Mouse (Mus musculus) hindbrain, embryonic 11.5 days (tissue): ENCODE measurements around the gene Smarcal1. TPM values are rescaled to one million over a fixed set of nuclear protein-coding genes. Genes with fewer than 3 reads are reported as not detected.

Source experiments
- ATAC-seq: fragments of 200-750 bp; cut with Nextera tagmentation; 2 replicates; pipeline ENCODE4 v1.8.0; 2017; ENCODE audit warnings: mild to moderate bottlenecking, moderate TSS enrichment, moderate library complexity; ENCODE audit not compliant: low FRiP score
- DNase-seq: peaks from one replicate; pipeline ENCODE4 v3.0.0-alpha.2; 2015; ENCODE audit warnings: low spot score
- H3K27ac ChIP-seq: fragments of 300-500 bp; sonication (generic); 2 replicates; pipeline ENCODE4 v1.5.1; 2014; ENCODE audit warnings: mild to moderate bottlenecking, low read depth, low read length
- H3K27me3 ChIP-seq: fragments of 300-500 bp; sonication (generic); 2 replicates; pipeline ENCODE4 v1.6.1; 2014; ENCODE audit warnings: mild to moderate bottlenecking, low read length, moderate library complexity, mixed read lengths; ENCODE audit not compliant: control insufficient read depth, insufficient read depth
- H3K36me3 ChIP-seq: fragments of 300-500 bp; sonication (generic); 2 replicates; pipeline ENCODE4 v1.6.1; 2014; ENCODE audit warnings: mild to moderate bottlenecking, low read length, moderate library complexity, mixed read lengths; ENCODE audit not compliant: control insufficient read depth, insufficient read depth
- H3K4me1 ChIP-seq: fragments of 300-500 bp; sonication (generic); replicated peaks from 2 replicates; pipeline ENCODE4 v1.6.1; 2014; ENCODE audit warnings: low read length, mixed read lengths; ENCODE audit not compliant: control insufficient read depth, insufficient read depth
- H3K4me2 ChIP-seq: fragments of 300-500 bp; sonication (generic); replicated peaks from 2 replicates; pipeline ENCODE4 v1.6.1; 2014; ENCODE audit warnings: mild to moderate bottlenecking, low read depth, low read length
- H3K4me3 ChIP-seq: fragments of 300-500 bp; sonication (generic); 2 replicates; pipeline ENCODE4 v1.5.1; 2014; ENCODE audit warnings: low read depth, low read length
- H3K9ac ChIP-seq: fragments of 300-500 bp; sonication (generic); 2 replicates; pipeline ENCODE4 v1.6.1; 2014; ENCODE audit warnings: low read depth, low read length
- H3K9me3 ChIP-seq: fragments of 300-500 bp; sonication (generic); 2 replicates; pipeline ENCODE4 v1.6.1; 2016; ENCODE audit warnings: low read length; ENCODE audit not compliant: control insufficient read depth
- WGBS: fragments of 180-500 bp; shearing (Covaris S2); extraction: QIAGEN DNeasy Blood & Tissue Kit; methylation state at CpG from one replicate; pipeline ENCODE4 v1.1.7; 2014; 5-methylcytosine and 5-hydroxymethylcytosine counted together
- polyA plus RNA-seq: library from polyadenylated mRNA; unstranded; fragments of >200 nt; fragmentation: Nextera tagmentation; extraction: Ambion mirVana; gene quantifications from 2 replicates; pipeline ENCODE4 v1.2.1, GENCODE M21; 2014

Smarcal1 gene
- polyA plus RNA-seq, 1 experiment from 2014 or later, result 32.1 TPM

DNA sequence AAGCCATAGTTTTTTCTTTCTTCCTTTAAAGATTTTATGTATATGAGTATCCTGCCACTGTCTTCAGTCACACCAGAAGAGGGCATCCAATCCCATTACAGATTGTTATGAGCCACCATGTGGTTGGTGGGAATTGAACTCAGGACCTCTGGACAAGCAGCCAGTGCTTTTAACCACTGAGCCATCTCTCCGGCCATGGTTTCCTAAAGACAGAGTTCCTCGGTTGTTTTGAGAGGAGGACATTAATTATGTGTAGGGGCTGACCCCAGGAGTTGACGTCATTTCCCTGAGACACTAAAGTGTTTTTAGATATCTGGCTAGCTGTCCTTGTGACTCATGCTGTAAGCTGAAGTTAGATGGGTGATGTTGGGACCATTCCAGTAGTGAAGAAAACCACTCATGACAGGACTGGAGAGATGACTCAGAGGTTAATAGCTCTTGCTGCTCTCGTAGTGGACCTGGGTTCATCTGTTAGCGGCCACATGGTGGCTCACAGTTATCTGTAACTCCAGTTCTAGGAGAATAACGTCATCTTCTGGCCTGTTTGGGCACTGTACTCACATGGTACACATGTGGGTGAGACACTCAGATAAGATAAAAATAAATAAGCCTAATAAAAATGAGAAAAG is 18.6 kb upstream of the Smarcal1 start:
- Histone ChIP-seq H3K9me3 (no peaks in the 10 kb centered on the region), H3K4me2 (no peak overlapping the region)

GRCm38 (mm10) chr1:72567056-72567455 is 16.0 kb upstream of the Smarcal1 start:
- Histone ChIP-seq H3K4me3 (no peak overlapping the region), H3K27me3 (no peaks in the 10 kb centered on the region), H3K4me2 (no peak overlapping the region), H3K36me3 (no peaks in the 10 kb centered on the region), H3K9ac (no peak overlapping the region), H3K9me3 (no peaks in the 10 kb centered on the region), H3K27ac (no peak overlapping the region), H3K4me1 (no peaks in the 10 kb centered on the region)
- WGBS, result 36% methylated on average over 9 of the region's 9 CpGs
- ATAC-seq (no peak), DNase-seq (no peak)

More for the DNA sequence above, 18.6 kb upstream of the Smarcal1 start:
- no peaks in the 10 kb centered on the region for H3K36me3 ChIP-seq
- 88% methylated on average over 6 of the region's 6 CpGs for WGBS
- no peak overlapping the region for H3K4me3 ChIP-seq
- H3K27me3 ChIP-seq, result no peaks in the 10 kb centered on the region
- ATAC-seq (no peak), DNase-seq (no peak)
- H3K27ac ChIP-seq, result no peak overlapping the region
- H3K4me1 ChIP-seq, result no peaks in the 10 kb centered on the region
- no peak overlapping the region for H3K9ac ChIP-seq

DNA sequence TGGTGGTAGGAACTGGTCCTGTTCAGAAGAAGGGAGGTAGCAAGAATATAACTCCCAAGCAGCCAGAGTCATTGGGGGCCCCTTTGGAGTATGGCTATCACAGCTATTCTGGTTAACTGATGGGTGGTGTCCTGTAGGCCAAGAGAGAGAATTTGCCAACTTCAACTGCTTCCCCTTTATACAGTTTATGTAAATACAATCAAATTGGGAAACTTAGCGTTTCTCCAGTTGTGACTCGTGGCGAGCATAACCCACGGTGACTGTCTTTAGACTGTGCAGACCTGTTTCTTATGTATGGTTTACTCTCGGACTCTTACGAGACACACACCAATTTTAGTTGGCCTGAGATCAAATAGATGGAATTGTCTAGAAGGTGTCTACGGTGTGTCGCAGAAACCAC is 14.3 kb upstream of the Smarcal1 start:
- ATAC-seq (no peak), DNase-seq (no peak)
- Histone ChIP-seq H3K9ac (no peak overlapping the region), H3K4me1 (no peaks in the 10 kb centered on the region), H3K4me2 (no peak overlapping the region), H3K4me3 (no peak overlapping the region), H3K27ac (no peak overlapping the region), H3K9me3 (no peaks in the 10 kb centered on the region), H3K36me3 (no peaks in the 10 kb centered on the region), H3K27me3 (no peaks in the 10 kb centered on the region)
- 96% methylated on average over 8 of the region's 8 CpGs for WGBS

DNA sequence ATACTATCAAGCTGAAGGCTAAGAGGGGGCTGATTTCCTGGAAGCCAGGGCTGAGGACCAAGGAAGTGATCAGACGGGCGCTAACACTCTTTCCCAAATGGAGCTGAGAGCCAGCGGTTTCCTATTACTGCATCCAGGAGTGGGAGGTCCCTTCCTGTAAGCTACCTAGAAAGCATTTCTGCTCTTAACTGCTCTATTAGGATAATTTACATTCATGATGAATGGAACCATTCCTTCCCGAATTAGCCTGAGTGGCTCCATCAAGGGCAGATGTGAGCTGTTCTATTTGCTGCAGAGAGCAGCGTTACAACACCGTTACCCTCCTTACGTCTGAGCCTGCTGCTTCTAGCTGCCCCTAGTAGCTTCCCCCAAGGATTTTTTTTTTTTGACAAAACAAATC is 9.0 kb upstream of the Smarcal1 start:
- WGBS, result 72% methylated on average over 7 of the region's 7 CpGs
- Histone ChIP-seq H3K4me2 (no peak overlapping the region), H3K9ac (no peak overlapping the region), H3K9me3 (no peaks in the 10 kb centered on the region), H3K4me3 (no peak overlapping the region), H3K36me3 (no peaks in the 10 kb centered on the region), H3K4me1 (peaks cover 7% of the 10 kb centered on the region; the same call in 1 of the 2 replicates), H3K27ac (no peak overlapping the region), H3K27me3 (no peaks in the 10 kb centered on the region)
- DNase-seq (no peak), ATAC-seq (no peak)

DNA sequence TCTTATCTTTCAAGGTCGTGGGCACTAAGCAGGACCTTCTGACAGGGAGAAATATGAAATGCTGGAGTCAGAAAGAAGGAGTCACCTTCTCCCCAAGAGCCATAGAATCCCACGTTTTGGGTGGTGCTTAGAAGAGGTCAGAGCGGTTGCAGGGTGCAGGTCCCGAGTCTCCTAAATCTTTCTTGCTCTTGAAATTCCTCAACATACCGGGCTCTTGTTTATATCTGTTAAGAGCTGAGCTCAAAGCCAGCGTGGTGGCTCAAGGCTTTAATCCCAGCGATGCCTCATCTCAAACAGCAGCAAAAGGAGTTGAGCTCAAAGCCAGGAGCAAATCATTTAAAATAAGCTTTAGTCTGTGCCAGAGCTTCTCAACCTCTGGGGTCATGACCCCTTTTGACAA is 8.4 kb upstream of the Smarcal1 start:
- no peak overlapping the region for H3K4me2 ChIP-seq
- no peak overlapping the region for H3K9ac ChIP-seq
- H3K4me1 ChIP-seq, result peaks cover 7% of the 10 kb centered on the region; the same call in 1 of the 2 replicates
- H3K27me3 ChIP-seq, result no peaks in the 10 kb centered on the region
- H3K36me3 ChIP-seq, result no peaks in the 10 kb centered on the region
- no peak for DNase-seq
- no peak overlapping the region for H3K27ac ChIP-seq
- H3K4me3 ChIP-seq, result no peak overlapping the region
- 66% methylated on average over 7 of the region's 7 CpGs for WGBS
- no peaks in the 10 kb centered on the region for H3K9me3 ChIP-seq
- ATAC-seq, result no peak

DNA sequence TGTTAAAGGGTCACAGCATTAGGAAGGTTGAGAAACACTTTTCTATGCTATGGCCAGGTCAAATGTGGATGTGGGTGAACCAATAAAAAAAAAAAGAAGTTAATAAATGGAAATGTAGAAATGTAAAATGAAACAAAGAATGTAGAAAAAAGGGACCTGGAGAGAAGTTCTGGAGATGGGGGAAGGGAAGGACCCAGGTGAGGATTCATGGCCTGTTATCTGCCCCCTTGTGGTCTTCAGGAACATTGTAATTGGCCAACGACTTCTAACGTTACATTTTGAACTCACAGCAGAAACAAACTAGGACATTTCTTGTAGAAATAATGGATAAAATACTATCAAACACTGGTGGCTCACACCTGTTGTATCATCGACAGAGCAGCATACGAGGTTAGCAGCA is 7.9 kb upstream of the Smarcal1 start:
- Histone ChIP-seq H3K4me2 (no peak overlapping the region), H3K36me3 (no peaks in the 10 kb centered on the region), H3K27ac (no peak overlapping the region), H3K9me3 (no peaks in the 10 kb centered on the region), H3K9ac (no peak overlapping the region), H3K27me3 (no peaks in the 10 kb centered on the region), H3K4me3 (no peak overlapping the region), H3K4me1 (peaks cover 7% of the 10 kb centered on the region; the same call in 1 of the 2 replicates)
- 54% methylated on average over 4 of the region's 4 CpGs for WGBS
- DNase-seq (no peak), ATAC-seq (no peak)

GRCm38 (mm10) chr1:72577481-72577922 is 5.5 kb upstream of the Smarcal1 start:
- Histone ChIP-seq H3K4me2 (0 out of 2 replicates have a peak overlapping the region, but pooled peaks have one; percentile 1), H3K9me3 (no peaks in the 10 kb centered on the region), H3K36me3 (no peaks in the 10 kb centered on the region), H3K4me1 (peaks cover 7% of the 10 kb centered on the region; the same call in 1 of the 2 replicates), H3K9ac (no peak overlapping the region), H3K4me3 (no peak overlapping the region), H3K27me3 (no peaks in the 10 kb centered on the region), H3K27ac (no peak overlapping the region)
- DNase-seq, result peak; percentile 58
- 2% methylated on average over 12 of the region's 12 CpGs for WGBS
- peak; percentile 67 for ATAC-seq

GRCm38 (mm10) chr1:72578351-72578750 is 4.7 kb upstream of the Smarcal1 start:
- Histone ChIP-seq H3K4me2 (no peak overlapping the region; the same call in 1 of the 2 replicates), H3K9ac (no peak overlapping the region), H3K4me3 (no peak overlapping the region), H3K4me1 (peaks cover 7% of the 10 kb centered on the region; the same call in 1 of the 2 replicates), H3K36me3 (no peaks in the 10 kb centered on the region), H3K27ac (peak overlapping the region; percentile 62; the same call in 1 of the 2 replicates), H3K9me3 (no peaks in the 10 kb centered on the region), H3K27me3 (no peaks in the 10 kb centered on the region)
- no peak for ATAC-seq
- peak; percentile 38 for DNase-seq
- 42% methylated on average over 15 of the region's 15 CpGs for WGBS

GRCm38 (mm10) chr1:72578806-72579205 is 4.2 kb upstream of the Smarcal1 start:
- ATAC-seq (no peak), DNase-seq (peak; percentile 62)
- Histone ChIP-seq H3K36me3 (no peaks in the 10 kb centered on the region), H3K9ac (no peak overlapping the region), H3K27ac (peak overlapping the region; percentile 62; the same call in 1 of the 2 replicates), H3K27me3 (no peaks in the 10 kb centered on the region), H3K4me3 (no peak overlapping the region), H3K4me1 (peaks cover 7% of the 10 kb centered on the region; the same call in 1 of the 2 replicates), H3K9me3 (no peaks in the 10 kb centered on the region), H3K4me2 (no peak overlapping the region; the same call in 1 of the 2 replicates)
- WGBS, result 27% methylated on average over 4 of the region's 4 CpGs
